Mouse (Mus musculus) thymus, adult 2 months (tissue): ENCODE measurements around the gene Uggt1.

Source experiments
- CTCF ChIP-seq: fragments of 200-500 bp; IDR thresholded peaks from 2 replicates; pipeline ENCODE4 v1.5.1; 2012; ENCODE audit warnings: mild to moderate bottlenecking, control low read depth, low read length, moderate library complexity, borderline replicate concordance; ENCODE audit not compliant: control insufficient read depth, poor library complexity, insufficient read depth; ENCODE audit errors: extremely low read depth
- POLR2A ChIP-seq: fragments of 200-500 bp; IDR thresholded peaks from 2 replicates; pipeline ENCODE4 v1.6.1; 2012; ENCODE audit warnings: mild to moderate bottlenecking, low read length, control low read depth, moderate library complexity; ENCODE audit not compliant: control insufficient read depth, poor library complexity, insufficient read depth; ENCODE audit errors: extremely low read depth

DNA sequence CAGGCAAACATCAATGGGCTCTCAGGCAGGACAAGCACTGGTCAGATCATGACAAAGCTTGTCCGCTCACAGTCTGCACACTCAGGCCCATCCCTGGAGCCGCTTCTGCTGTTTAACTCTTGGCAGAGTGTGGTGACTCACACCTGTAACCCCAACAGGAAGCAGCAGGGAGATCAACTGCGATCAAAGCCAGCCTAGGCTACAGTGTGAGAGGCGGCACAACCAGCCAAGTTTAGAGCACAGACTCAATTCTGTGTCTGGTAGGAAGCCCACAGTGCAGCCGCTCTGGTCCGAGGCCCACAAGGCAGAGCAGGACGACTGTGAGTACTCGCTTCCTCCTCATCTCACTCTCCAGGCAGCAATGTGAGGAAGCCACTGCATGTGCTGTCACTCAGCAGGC is 84.3 kb downstream of the Uggt1 start:
- TF ChIP-seq POLR2A (no peak), CTCF (no peak)
